Mouse (Mus musculus) hindbrain, embryonic 15.5 days (tissue): Measurements from ENCODE around the gene Srsf1. TPM values are rescaled to one million over a fixed set of nuclear protein-coding genes. Genes with fewer than 3 reads are reported as not detected.

Experiments
- ATAC-seq: fragments of 200-750 bp; cut with Nextera tagmentation; 2 replicates; pipeline ENCODE4 v1.8.0; 2017; ENCODE audit warnings: low read depth, moderate number of reproducible peaks, moderate TSS enrichment; ENCODE audit not compliant: low FRiP score
- H3K27ac ChIP-seq: fragments of 300-500 bp; sonication (generic); replicated peaks from 2 replicates; pipeline ENCODE4 v1.5.1; 2015; ENCODE audit warnings: mild to moderate bottlenecking, inconsistent platforms
- H3K27me3 ChIP-seq: fragments of 300-500 bp; sonication (generic); 2 replicates; pipeline ENCODE4 v1.6.1; 2015; ENCODE audit warnings: control low read depth, inconsistent platforms
- H3K36me3 ChIP-seq: fragments of 300-500 bp; sonication (generic); 2 replicates; pipeline ENCODE4 v1.6.1; 2015; ENCODE audit warnings: control low read depth, inconsistent platforms
- H3K4me1 ChIP-seq: fragments of 300-500 bp; sonication (generic); replicated peaks from 2 replicates; pipeline ENCODE4 v1.6.1; 2015; ENCODE audit warnings: control low read depth, inconsistent platforms
- H3K4me2 ChIP-seq: fragments of 300-500 bp; sonication (generic); 2 replicates; pipeline ENCODE4 v1.6.1; 2015; ENCODE audit warnings: moderate library complexity, mild to moderate bottlenecking, inconsistent platforms
- H3K4me3 ChIP-seq: fragments of 300-500 bp; sonication (generic); 2 replicates; pipeline ENCODE4 v1.5.1; 2015; ENCODE audit warnings: mild to moderate bottlenecking, inconsistent platforms
- H3K9ac ChIP-seq: fragments of 300-500 bp; sonication (generic); 2 replicates; pipeline ENCODE4 v1.6.1; 2015; ENCODE audit warnings: inconsistent platforms
- H3K9me3 ChIP-seq: fragments of 300-500 bp; sonication (generic); 2 replicates; pipeline ENCODE4 v1.6.1; 2016; ENCODE audit warnings: control low read depth, inconsistent platforms
- WGBS: fragments of 180-500 bp; shearing (Covaris S2); methylation state at CpG from one replicate; pipeline ENCODE4 v1.1.7; 2015; 5-methylcytosine and 5-hydroxymethylcytosine counted together
- polyA plus RNA-seq: library from polyadenylated mRNA; unstranded; fragments of >200 nt; fragmentation: Nextera tagmentation; extraction: Ambion mirVana; gene quantifications from 2 replicates; pipeline ENCODE4 v1.2.1, GENCODE M21; 2015

Srsf1 gene
- polyA plus RNA-seq, 1 experiment from 2014 or later, result 220 TPM

- no peaks in the 10 kb centered on the region for H3K9me3 ChIP-seq
- WGBS, result 6% methylated on average over 25 of the region's 25 CpGs
- peak overlapping the region; percentile 84 for H3K27ac ChIP-seq
- H3K36me3 ChIP-seq, result peaks cover 18% of the 10 kb centered on the region
- ATAC-seq, result peak; percentile 99
- H3K9ac ChIP-seq, result peak overlapping the region; percentile 52
- H3K4me3 ChIP-seq, result peak overlapping the region; percentile 36
- peaks cover 16% of the 10 kb centered on the region for H3K4me1 ChIP-seq
- H3K27me3 ChIP-seq, result no peaks in the 10 kb centered on the region
- H3K4me2 ChIP-seq, result peak overlapping the region; percentile 83
Measured at GRCm38 (mm10) chr11:88086737-88087627, 39.8 kb downstream of the Srsf1 start.

DNA sequence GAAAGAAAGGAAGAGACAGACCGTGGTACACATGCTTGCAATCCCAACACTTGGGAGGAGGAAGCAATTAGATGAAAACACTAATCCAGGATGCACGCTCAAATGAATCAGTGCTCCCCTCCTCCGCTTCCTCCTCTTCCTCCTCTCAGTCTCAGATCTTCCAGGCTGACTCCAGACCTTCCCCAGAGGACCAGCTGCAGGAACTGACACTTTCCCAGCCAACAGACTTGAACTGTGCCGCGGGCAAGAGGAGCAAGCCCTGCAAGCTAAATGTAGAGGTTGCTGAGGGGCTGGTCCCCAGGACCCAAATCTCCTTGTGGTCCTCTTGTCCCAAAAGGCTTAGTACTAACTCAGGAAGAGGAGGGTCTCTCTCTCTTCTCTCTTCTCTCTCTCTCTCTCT lies 42.0 kb downstream of the Srsf1 start:
- no peak overlapping the region for H3K4me3 ChIP-seq
- H3K36me3 ChIP-seq, result peaks cover 4% of the 10 kb centered on the region; the same call in 1 of the 2 replicates
- no peak overlapping the region for H3K27ac ChIP-seq
- H3K27me3 ChIP-seq, result no peaks in the 10 kb centered on the region
- no peak overlapping the region for H3K4me2 ChIP-seq
- H3K9ac ChIP-seq, result no peak overlapping the region
- 64% methylated on average over 5 of the region's 5 CpGs for WGBS
- H3K9me3 ChIP-seq, result no peaks in the 10 kb centered on the region
- peaks cover 16% of the 10 kb centered on the region for H3K4me1 ChIP-seq
- ATAC-seq, result no peak

GRCm38 (mm10) chr11:88090293-88090692 lies 43.1 kb downstream of the Srsf1 start:
- H3K27me3 ChIP-seq, result no peaks in the 10 kb centered on the region
- 73% methylated on average over 5 of the region's 5 CpGs for WGBS

DNA sequence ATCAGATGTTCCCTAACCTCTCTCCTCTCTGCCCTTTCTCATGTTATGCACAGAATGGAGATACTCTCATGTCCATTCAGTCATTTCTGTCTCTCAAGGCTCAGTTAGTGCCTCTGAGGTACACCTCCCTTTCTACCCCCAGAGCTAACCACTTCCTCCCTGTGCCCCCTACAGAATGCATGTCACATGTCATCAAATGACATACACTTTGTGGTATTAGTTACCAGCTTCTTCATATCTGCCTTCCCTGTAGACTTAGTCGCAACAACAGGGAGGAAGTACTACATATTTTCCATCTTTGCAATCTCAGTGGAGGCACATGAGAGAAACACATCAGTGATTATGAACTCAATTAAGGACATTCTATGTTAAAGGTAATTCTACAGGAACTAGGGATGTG lies 44.8 kb downstream of the Srsf1 start:
- Histone ChIP-seq H3K27ac (no peak overlapping the region), H3K36me3 (no peaks in the 10 kb centered on the region), H3K9ac (no peak overlapping the region), H3K9me3 (no peaks in the 10 kb centered on the region), H3K4me1 (peaks cover 10% of the 10 kb centered on the region), H3K4me2 (no peak overlapping the region), H3K27me3 (no peaks in the 10 kb centered on the region), H3K4me3 (no peak overlapping the region)
- 78% methylated on average over 1 of the region's 1 CpGs for WGBS
- no peak for ATAC-seq

More at GRCm38 (mm10) chr11:88090293-88090692, 43.1 kb downstream of the Srsf1 start:
- no peaks in the 10 kb centered on the region for H3K36me3 ChIP-seq
- no peak overlapping the region for H3K4me3 ChIP-seq
- no peaks in the 10 kb centered on the region for H3K9me3 ChIP-seq
- peaks cover 16% of the 10 kb centered on the region for H3K4me1 ChIP-seq
- no peak overlapping the region for H3K9ac ChIP-seq
- H3K27ac ChIP-seq, result no peak overlapping the region
- no peak for ATAC-seq
- H3K4me2 ChIP-seq, result no peak overlapping the region

DNA sequence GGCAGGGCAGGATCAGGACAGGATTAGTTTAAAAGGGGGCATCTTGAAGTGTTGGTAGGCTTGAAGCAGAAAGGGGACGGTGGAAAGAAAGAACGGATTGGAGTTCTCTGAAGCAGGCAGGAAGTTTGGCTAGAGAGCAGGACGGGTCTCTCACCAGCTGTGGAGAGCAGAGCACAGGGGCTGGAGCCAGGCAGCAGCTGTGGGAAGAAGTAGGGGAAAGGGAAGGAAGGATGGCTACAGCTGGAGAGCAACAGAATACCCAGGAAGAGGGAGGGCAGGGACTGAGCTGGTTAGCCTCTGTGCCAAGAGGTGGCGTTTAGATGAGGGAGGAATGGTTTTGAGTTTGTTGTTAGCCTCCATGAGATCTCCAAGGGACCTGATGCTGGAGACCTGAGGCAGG lies 50.0 kb downstream of the Srsf1 start:
- Histone ChIP-seq H3K4me3 (no peak overlapping the region), H3K9ac (no peak overlapping the region), H3K4me2 (peak overlapping the region; percentile 92), H3K36me3 (no peaks in the 10 kb centered on the region), H3K27ac (peak overlapping the region; percentile 16), H3K4me1 (peaks cover 34% of the 10 kb centered on the region), H3K27me3 (no peaks in the 10 kb centered on the region), H3K9me3 (no peaks in the 10 kb centered on the region)
- WGBS, result 26% methylated on average over 4 of the region's 4 CpGs
- ATAC-seq, result no peak

- ATAC-seq, result no peak
- H3K36me3 ChIP-seq, result no peaks in the 10 kb centered on the region
- peak within 1 kb of the TSS; percentile 90 for H3K27ac ChIP-seq
- 22% methylated on average over 17 of the region's 17 CpGs for WGBS
- no peaks in the 10 kb centered on the region for H3K9me3 ChIP-seq
- H3K4me2 ChIP-seq, result peak within 1 kb of the TSS; percentile 92
- no peaks in the 10 kb centered on the region for H3K27me3 ChIP-seq
- peak within 1 kb of the TSS; percentile 94 for H3K9ac ChIP-seq
- peak within 1 kb of the TSS; percentile 70 for H3K4me3 ChIP-seq
- peaks cover 34% of the 10 kb centered on the region for H3K4me1 ChIP-seq
Measured at GRCm38 (mm10) chr11:88098021-88098729, 51.0 kb downstream of the Srsf1 start, which contains the start of gene Cuedc1. Gene Cuedc1 (plus strand): TSS chr11:88098058.

GRCm38 (mm10) chr11:88098787-88099598 lies 51.8 kb downstream of the Srsf1 start:
- no peaks in the 10 kb centered on the region for H3K27me3 ChIP-seq
- 0% methylated on average over 50 of the region's 95 CpGs for WGBS
- peak overlapping the region; percentile 92 for H3K4me2 ChIP-seq
- H3K4me1 ChIP-seq, result peaks cover 34% of the 10 kb centered on the region
- H3K36me3 ChIP-seq, result no peaks in the 10 kb centered on the region
- H3K9me3 ChIP-seq, result no peaks in the 10 kb centered on the region
- peak overlapping the region; percentile 94 for H3K9ac ChIP-seq
- peak overlapping the region; percentile 90 for H3K27ac ChIP-seq
- peak; percentile 65 for ATAC-seq
- peak overlapping the region; percentile 70 for H3K4me3 ChIP-seq

DNA sequence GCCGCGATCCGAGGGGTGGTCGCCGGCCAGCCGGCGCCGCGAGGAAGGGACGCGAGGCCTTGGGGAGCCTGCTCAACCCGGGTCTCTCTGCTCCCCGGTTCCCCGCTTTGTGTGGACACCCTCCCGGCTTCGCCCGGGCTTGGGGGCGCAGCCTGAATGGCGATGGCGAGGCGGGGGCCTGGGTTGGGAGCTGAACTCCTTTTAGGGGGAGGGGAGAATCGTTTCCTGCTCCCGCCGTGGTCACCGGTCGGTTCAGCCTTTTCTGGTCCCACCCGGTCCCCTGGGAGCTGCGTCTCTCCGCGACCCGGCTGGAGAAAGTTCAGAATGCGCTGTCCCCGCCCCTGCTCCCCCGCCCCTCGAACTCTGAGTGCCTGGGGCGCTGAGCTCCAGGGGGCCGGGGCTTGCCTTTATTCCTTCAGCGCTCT lies 52.4 kb downstream of the Srsf1 start:
- peak overlapping the region; percentile 92 for H3K4me2 ChIP-seq
- whole genome bisulfite sequencing, result under 1% methylated on average over 27 of the region's 38 CpGs
- no peaks in the 10 kb centered on the region for H3K27me3 ChIP-seq
- ATAC-seq, result peak; percentile 55
- H3K9ac ChIP-seq, result peak overlapping the region; percentile 94
- H3K27ac ChIP-seq, result peak overlapping the region; percentile 90
- H3K36me3 ChIP-seq, result no peaks in the 10 kb centered on the region
- H3K9me3 ChIP-seq, result no peaks in the 10 kb centered on the region
- H3K4me3 ChIP-seq, result peak overlapping the region; percentile 70
- peaks cover 34% of the 10 kb centered on the region for H3K4me1 ChIP-seq

DNA sequence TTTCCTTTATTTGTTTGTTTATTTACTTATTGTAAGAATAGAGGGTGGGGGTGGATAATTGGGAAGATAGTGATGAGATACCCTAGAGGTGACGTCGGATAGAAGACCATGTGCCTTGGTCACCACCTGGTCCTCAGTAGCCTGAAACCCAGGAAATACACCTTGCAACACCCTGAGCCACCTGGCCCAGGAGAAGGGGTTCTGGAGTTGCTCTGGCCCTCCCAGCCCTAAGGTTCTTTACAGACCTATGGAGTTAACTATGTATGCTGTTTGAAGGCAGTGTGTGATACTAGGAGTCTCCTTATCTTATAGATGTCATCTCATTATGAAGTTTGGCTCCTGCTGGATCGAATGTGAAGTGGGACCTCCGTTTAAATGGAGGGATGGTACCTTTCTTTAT lies 53.0 kb downstream of the Srsf1 start:
- 29% methylated on average over 4 of the region's 4 CpGs for WGBS
- H3K9ac ChIP-seq, result peak overlapping the region; percentile 94; the same call in 1 of the 2 replicates
- H3K36me3 ChIP-seq, result no peaks in the 10 kb centered on the region
- H3K27me3 ChIP-seq, result no peaks in the 10 kb centered on the region
- peaks cover 34% of the 10 kb centered on the region for H3K4me1 ChIP-seq
- no peaks in the 10 kb centered on the region for H3K9me3 ChIP-seq
- peak overlapping the region; percentile 70 for H3K4me3 ChIP-seq
- ATAC-seq, result no peak
- H3K27ac ChIP-seq, result peak overlapping the region; percentile 90
- H3K4me2 ChIP-seq, result peak overlapping the region; percentile 92
